Mouse (Mus musculus) spleen, adult 2 months (tissue): ENCODE measurements around the gene Smurf2. TPM values are rescaled to one million over a fixed set of nuclear protein-coding genes. Genes with fewer than 3 reads are reported as not detected.

ENCODE experiments used
- DNase-seq, 2 experiments: peaks; one replicate each; pipeline versions ENCODE4 v3.0.0 to v3.0.0-alpha.2; 2012 to 2021; ENCODE audit warnings: low spot score in 2 of 2, low read depth in 1 of 2
- H3K27ac ChIP-seq: fragments of 200-500 bp; 2 replicates; pipeline ENCODE4 v1.5.1; 2012; ENCODE audit warnings: low read length, inconsistent platforms; ENCODE audit not compliant: insufficient read depth
- H3K27me3 ChIP-seq: fragments of 200-500 bp; 2 replicates; pipeline ENCODE4 v1.6.1; 2012; ENCODE audit warnings: mild to moderate bottlenecking, moderate library complexity, low read length, inconsistent platforms; ENCODE audit not compliant: control insufficient read depth, insufficient read depth
- H3K36me3 ChIP-seq: fragments of 200-500 bp; 2 replicates; pipeline ENCODE4 v1.6.1; 2012; ENCODE audit warnings: mild to moderate bottlenecking, low read length, inconsistent platforms; ENCODE audit not compliant: control insufficient read depth, insufficient read depth
- H3K4me1 ChIP-seq: fragments of 200-500 bp; 2 replicates; pipeline ENCODE4 v1.6.1; 2011; ENCODE audit warnings: inconsistent platforms; ENCODE audit not compliant: control insufficient read depth, insufficient read depth, insufficient read length
- H3K4me3 ChIP-seq: fragments of 200-500 bp; 2 replicates; pipeline ENCODE4 v1.5.1; 2011; ENCODE audit warnings: mild to moderate bottlenecking, inconsistent platforms; ENCODE audit not compliant: insufficient read depth, insufficient read length; ENCODE audit errors: extremely low read depth
- CTCF ChIP-seq: fragments of 200-500 bp; IDR thresholded peaks from 2 replicates; pipeline ENCODE4 v1.5.1; 2011; ENCODE audit warnings: mild to moderate bottlenecking, inconsistent platforms; ENCODE audit not compliant: insufficient read depth, insufficient read length, insufficient replicate concordance; ENCODE audit errors: extremely low read depth
- POLR2A ChIP-seq: fragments of 200-500 bp; IDR thresholded peaks from 2 replicates; pipeline ENCODE4 v1.6.1; 2011; ENCODE audit warnings: low read depth, low read length, inconsistent platforms
- WGBS: fragments of 180-500 bp; shearing (Covaris S2); methylation state at CpG from one replicate; pipeline ENCODE4 v1.1.7; 2018; 5-methylcytosine and 5-hydroxymethylcytosine counted together
- polyA plus RNA-seq: library from polyadenylated mRNA; depleted of rRNA; stranded (reverse); fragments of >200 nt; gene quantifications from 2 replicates; pipeline ENCODE4 v1.2.3, GENCODE M21; 2012; rRNA removed

Gene Smurf2
- polyA plus RNA-seq, 1 experiment = 4.9 TPM

DNA sequence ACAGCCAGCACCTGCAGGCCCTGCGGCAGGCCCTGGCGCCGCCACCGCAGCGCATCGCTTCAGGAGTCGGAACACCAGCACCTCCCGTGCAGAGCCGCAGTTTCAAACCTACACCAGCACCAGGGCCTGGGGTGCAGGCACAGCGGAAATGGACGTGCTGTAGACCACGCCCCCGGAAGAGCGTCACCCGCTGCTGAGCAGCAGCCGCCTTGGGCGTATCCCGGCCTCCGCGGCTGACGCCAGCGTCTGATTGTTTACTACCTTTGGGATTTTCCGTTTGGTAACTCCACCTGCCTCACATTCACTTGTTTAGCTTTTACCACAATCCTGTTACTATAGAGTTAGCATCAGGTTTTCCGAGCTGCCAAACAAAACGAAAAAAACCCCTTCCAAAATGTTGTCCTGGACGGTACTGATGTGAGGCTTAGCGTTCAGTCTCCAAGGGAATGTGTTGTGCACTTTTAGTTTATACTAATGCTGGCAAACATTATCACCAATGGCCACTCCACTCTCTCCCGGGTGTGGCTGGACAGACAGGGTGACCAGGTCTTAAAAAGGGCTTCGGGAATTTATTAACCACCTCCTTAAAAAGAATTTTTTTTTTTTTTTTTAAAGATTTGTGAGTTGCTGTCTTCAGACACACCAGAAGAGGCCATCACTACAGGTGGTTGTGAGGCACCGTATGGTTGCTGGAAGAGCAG lies 141.0 kb downstream of the Smurf2 start, which contains the start of gene Polg2:
Gene Polg2 (minus strand): TSS at position 150 of the 701 bp plus-strand sequence.
- H3K36me3 ChIP-seq = peaks cover 37% of the 10 kb centered on the region
- H3K4me1 ChIP-seq = no peaks in the 10 kb centered on the region
- H3K27me3 ChIP-seq = no peaks in the 10 kb centered on the region
- DNase-seq = peak; percentile 89 to 96
- H3K4me3 ChIP-seq = peak within 1 kb of the TSS; percentile 86
- TF ChIP-seq CTCF (no peak), POLR2A (peak; percentile 94)
- peak within 1 kb of the TSS; percentile 95 for H3K27ac ChIP-seq
- WGBS = 3% methylated on average over 30 of the region's 30 CpGs

DNA sequence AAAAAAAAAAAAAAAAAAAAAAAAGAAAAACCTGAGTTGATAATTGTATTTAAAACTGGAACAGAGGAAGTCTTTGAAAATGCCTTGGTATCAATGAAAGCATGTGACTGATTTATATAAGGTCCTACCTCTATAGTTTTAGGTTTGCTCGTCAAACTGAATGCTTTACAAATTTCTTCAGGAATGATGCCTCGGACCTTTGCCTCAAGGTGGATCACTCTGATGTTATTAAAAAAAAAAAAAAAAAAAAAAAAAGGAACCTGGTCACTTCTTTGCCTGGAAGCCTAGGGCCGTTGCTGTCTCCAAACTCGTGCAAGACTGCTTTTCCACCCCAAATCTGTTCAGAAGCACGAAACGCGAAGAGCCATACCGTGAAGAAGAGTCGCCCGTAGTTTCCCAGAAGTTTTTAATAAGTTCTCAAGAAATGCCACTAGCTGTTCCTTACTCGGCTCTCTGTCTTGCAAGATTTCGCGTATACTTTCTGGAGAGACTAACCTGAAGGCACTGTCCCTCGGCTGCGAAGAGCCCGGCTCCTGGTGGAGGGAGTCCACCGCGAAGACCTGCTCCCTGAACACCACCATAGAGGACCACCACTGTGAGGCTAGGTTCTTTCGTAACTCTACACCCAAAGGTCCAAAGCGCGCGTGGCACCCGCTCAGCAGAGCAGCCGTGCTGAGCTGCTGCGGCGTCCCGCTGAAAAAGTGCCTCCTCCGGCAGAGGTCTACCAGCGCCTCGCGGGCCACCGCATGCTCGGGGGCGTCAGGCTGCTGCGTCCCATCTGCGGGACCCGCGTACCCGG lies 141.7 kb downstream of the Smurf2 start:
- no peak for DNase-seq
- Histone ChIP-seq H3K36me3 (peaks cover 39% of the 10 kb centered on the region), H3K27ac (peak overlapping the region; percentile 95), H3K4me1 (no peaks in the 10 kb centered on the region), H3K4me3 (peak overlapping the region; percentile 86), H3K27me3 (no peaks in the 10 kb centered on the region)
- TF ChIP-seq POLR2A = no peak
- under 1% methylated on average over 39 of the region's 39 CpGs for WGBS

DNA sequence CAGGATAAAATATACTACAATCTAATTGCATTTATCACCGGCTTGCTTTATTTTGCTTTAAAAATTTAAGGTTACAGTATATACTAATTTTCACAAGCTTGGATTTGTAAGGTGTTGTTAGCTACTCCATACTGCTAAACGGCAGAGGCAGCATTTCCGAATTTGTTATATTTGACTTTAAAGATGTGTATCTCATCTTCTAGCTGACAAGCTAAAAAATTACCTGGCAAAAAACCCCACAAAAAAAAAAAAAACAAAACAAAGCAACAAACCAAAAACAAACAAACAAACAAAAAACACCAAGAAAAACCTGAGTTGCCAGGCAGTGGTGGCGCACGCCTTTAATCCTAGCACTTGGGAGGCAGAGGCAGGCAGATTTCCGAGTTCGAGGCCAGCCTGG lies 142.4 kb downstream of the Smurf2 start:
- H3K27me3 ChIP-seq = no peaks in the 10 kb centered on the region
- no peak for TF ChIP-seq POLR2A
- no peak for TF ChIP-seq CTCF
- WGBS = 80% methylated on average over 7 of the region's 7 CpGs
- no peak for DNase-seq
- no peaks in the 10 kb centered on the region for H3K4me1 ChIP-seq
- H3K36me3 ChIP-seq = peaks cover 35% of the 10 kb centered on the region
- H3K4me3 ChIP-seq = no peak overlapping the region
- H3K27ac ChIP-seq = no peak overlapping the region

DNA sequence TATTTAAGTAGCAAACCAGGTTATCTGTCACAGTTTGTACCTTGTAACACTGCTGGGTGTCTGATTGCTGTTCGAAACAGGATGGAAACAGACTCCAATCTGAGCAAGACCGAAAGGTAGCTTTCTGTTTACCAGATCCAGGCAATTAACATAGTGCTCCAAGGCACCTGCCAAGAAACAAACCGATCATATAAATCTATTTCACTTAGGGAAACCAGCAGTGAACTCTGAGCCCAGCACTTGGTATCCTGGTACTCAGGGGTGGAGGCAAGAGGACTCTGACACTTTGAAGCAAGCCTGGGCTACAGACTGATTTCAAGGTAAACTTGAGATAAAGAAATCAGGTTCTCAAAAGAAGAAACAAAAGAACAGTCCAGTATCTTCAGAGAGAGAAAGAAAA lies 143.1 kb downstream of the Smurf2 start:
- no peak for TF ChIP-seq POLR2A
- TF ChIP-seq CTCF = no peak
- Histone ChIP-seq H3K4me1 (no peaks in the 10 kb centered on the region), H3K27me3 (no peaks in the 10 kb centered on the region), H3K36me3 (peaks cover 32% of the 10 kb centered on the region), H3K4me3 (no peak overlapping the region), H3K27ac (no peak overlapping the region)
- DNase-seq = no peak
- 88% methylated on average over 3 of the region's 3 CpGs for WGBS

DNA sequence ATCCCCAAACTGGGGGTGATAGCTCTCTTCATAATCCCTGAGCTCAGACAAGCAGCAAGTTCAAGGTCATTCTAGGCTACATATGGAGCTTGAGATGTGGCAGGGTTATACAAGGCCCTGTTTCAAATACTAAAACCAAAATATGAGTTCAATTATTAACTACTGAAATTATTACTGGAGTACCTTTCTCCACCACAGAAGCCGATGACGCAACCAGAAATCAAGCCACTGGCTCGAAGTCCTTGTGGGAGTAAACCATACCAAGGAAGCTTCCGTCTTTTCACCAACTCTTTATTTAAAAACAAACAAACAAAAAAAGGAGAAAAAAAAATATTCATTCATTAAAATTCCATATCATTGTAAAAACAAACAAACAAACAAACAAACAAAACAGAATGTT lies 143.6 kb downstream of the Smurf2 start:
- Histone ChIP-seq H3K4me3 (no peak overlapping the region), H3K36me3 (peaks cover 33% of the 10 kb centered on the region), H3K27me3 (no peaks in the 10 kb centered on the region), H3K4me1 (no peaks in the 10 kb centered on the region), H3K27ac (no peak overlapping the region)
- WGBS = 88% methylated on average over 4 of the region's 4 CpGs
- TF ChIP-seq CTCF (no peak), POLR2A (no peak)
- no peak for DNase-seq

DNA sequence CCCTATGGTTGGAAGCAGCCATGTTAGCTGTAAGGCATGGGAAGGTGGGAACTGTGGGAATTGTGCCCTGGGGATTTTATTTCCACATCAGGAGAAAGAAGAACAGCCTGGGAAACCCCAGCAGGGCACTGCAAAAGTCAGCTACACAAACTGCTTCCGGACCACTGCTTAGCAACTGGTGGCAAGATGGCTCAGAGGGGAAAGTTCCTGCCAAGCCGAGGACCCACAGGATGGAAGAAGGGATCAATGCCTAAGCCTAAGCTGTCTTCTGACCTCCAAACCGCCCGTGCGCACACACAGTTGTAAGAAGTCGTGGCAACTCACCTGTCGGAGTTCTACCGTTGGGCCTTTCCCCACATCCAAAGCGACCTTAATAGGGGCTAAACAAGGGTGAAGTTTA lies 147.5 kb downstream of the Smurf2 start:
- peaks cover 34% of the 10 kb centered on the region for H3K36me3 ChIP-seq
- H3K27ac ChIP-seq = no peak overlapping the region
- H3K4me1 ChIP-seq = no peaks in the 10 kb centered on the region
- H3K27me3 ChIP-seq = no peaks in the 10 kb centered on the region
- H3K4me3 ChIP-seq = no peak overlapping the region
- DNase-seq = no peak
- whole genome bisulfite sequencing = 96% methylated on average over 9 of the region's 9 CpGs
- TF ChIP-seq POLR2A = no peak
- no peak for TF ChIP-seq CTCF

DNA sequence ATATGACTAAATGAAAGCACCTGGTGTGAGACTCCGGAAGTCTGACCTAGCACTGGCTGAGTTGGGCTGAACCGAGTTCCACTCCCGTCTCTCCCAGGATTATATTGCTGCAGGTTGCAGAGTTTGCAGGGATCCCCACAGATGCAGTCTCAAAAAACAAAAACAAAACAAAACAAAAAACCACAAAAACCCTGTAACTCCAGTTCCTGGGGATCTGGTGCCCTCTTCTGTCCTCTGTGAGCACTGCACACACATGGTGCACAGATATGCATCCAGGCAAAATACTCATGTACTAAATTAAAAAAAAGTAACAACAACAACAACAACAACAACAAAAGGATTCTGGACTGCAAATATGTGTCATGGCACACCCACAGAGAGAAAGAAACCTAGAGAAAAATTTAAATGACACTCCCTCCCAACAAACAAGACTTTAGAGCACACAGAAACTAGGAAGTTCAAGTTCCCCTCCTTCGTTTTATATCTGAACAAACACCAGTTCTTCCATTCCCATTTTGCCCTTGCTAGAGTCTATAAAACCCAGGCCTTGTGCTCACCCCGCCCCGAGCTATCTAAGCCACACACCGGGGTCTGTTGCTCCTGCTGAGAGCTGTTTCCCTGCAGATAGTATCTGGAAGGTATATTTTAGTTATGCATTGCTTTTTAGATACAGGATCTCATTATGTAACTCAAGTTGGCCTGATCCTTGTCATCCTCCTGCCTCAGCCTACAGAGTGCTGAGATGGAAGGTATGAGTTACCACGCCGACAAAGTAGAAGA lies 150.1 kb downstream of the Smurf2 start:
- Histone ChIP-seq H3K27me3 (no peaks in the 10 kb centered on the region), H3K36me3 (peaks cover 34% of the 10 kb centered on the region), H3K27ac (no peak overlapping the region), H3K4me1 (no peaks in the 10 kb centered on the region), H3K4me3 (no peak overlapping the region)
- WGBS = 80% methylated on average over 9 of the region's 9 CpGs
- TF ChIP-seq POLR2A (no peak), CTCF (peak; percentile 51; the same call in 1 of the 2 replicates)
- DNase-seq = peak in 1 of 2 experiments; percentile 46

Other genes with a start within 250 kb of the Smurf2 start
- 40.3 and 43.5 TPM in 2 replicates for gene Pecam1, start 170.1 kb downstream of the Smurf2 start, polyA plus RNA-seq
- gene Milr1, start 169.5 kb downstream of the Smurf2 start, polyA plus RNA-seq = 3.3 and 4.2 TPM in 2 replicates
- 7.2 and 9.0 TPM in 2 replicates for gene Polg2, start 141.2 kb downstream of the Smurf2 start, polyA plus RNA-seq
- gene Ddx5, start 131.5 kb downstream of the Smurf2 start, polyA plus RNA-seq = 608 and 672 TPM in 2 replicates
- 2.0 and 2.1 TPM in 2 replicates for gene Cep95, start 131.5 kb downstream of the Smurf2 start, polyA plus RNA-seq
- 16.0 and 16.1 TPM in 2 replicates for gene Kpna2, start 78.8 kb upstream of the Smurf2 start, polyA plus RNA-seq
- 0.91 and 1.8 TPM in 2 replicates for gene 1810010H24Rik, start 105.0 kb upstream of the Smurf2 start, polyA plus RNA-seq
- gene Bptf, start 211.4 kb upstream of the Smurf2 start, polyA plus RNA-seq = 26.5 and 27.3 TPM in 2 replicates